Mouse (Mus musculus) liver (tissue): ENCODE results near the gene Gpr132.
"Not testable (repeated sequence)": the region's sequence is repeated elsewhere in the genome, so short reads cannot be mapped to it uniquely, and the experiment has no call there.

Experiments
- DNase-seq: peaks from one replicate; pipeline ENCODE4 v3.0.0-alpha.2; 2020; ENCODE audit warnings: mixed read lengths

The Gpr132 gene

GRCm38 (mm10) chr12:112850344-112850743, 17.7 kb downstream of the Gpr132 start:
- no peak for DNase-seq

- DNase-seq = no peak
These were observed 18.6 kb downstream of the Gpr132 start for GRCm38 (mm10) chr12:112849235-112850022.

GRCm38 (mm10) chr12:112847880-112848279, 20.1 kb downstream of the Gpr132 start:
- no peak for DNase-seq

GRCm38 (mm10) chr12:112843803-112844202, 24.2 kb downstream of the Gpr132 start:
- DNase-seq = peak; percentile 88

GRCm38 (mm10) chr12:112842128-112842527, 25.9 kb downstream of the Gpr132 start:
- DNase-seq = not testable (repeated sequence)

GRCm38 (mm10) chr12:112841338-112841892, 26.6 kb downstream of the Gpr132 start:
- not testable (repeated sequence) for DNase-seq

- no peak for DNase-seq
These were observed 27.6 kb downstream of the Gpr132 start for GRCm38 (mm10) chr12:112840209-112841086.

- DNase-seq = no peak
These were observed 33.0 kb downstream of the Gpr132 start for GRCm38 (mm10) chr12:112835046-112835445.

GRCm38 (mm10) chr12:112833527-112833926, 34.5 kb downstream of the Gpr132 start:
- peak; percentile 34 for DNase-seq

GRCm38 (mm10) chr12:112832411-112832810, 35.6 kb downstream of the Gpr132 start:
- no peak for DNase-seq

GRCm38 (mm10) chr12:112830570-112830969, 37.5 kb downstream of the Gpr132 start:
- DNase-seq = no peak

GRCm38 (mm10) chr12:112830141-112830540, 37.9 kb downstream of the Gpr132 start:
- DNase-seq = no peak

GRCm38 (mm10) chr12:112829244-112829864, 38.7 kb downstream of the Gpr132 start, which contains the start of gene Cdca4:
Gene Cdca4, minus strand, starts transcription at chr12:112829423.
- DNase-seq = peak; percentile 100

- no peak for DNase-seq
These were observed 39.4 kb downstream of the Gpr132 start for GRCm38 (mm10) chr12:112828501-112829243.

- no peak for DNase-seq
These were observed 42.1 kb downstream of the Gpr132 start for GRCm38 (mm10) chr12:112825901-112826300.

- DNase-seq = no peak
These were observed 44.8 kb downstream of the Gpr132 start for GRCm38 (mm10) chr12:112823221-112823620.

- no peak for DNase-seq
These were observed 45.4 kb downstream of the Gpr132 start for GRCm38 (mm10) chr12:112822676-112823075.

- no peak for DNase-seq
These were observed 46.1 kb downstream of the Gpr132 start for GRCm38 (mm10) chr12:112821974-112822373.

GRCm38 (mm10) chr12:112821216-112821615, 46.8 kb downstream of the Gpr132 start:
- DNase-seq = no peak

GRCm38 (mm10) chr12:112820401-112820999, 47.5 kb downstream of the Gpr132 start:
- no peak for DNase-seq

- DNase-seq = no peak
These were observed 48.9 kb downstream of the Gpr132 start for GRCm38 (mm10) chr12:112819057-112819662.
